Mouse (Mus musculus) heart, postnatal 36 days (tissue): ENCODE results near the gene Gpc6. TPM values are rescaled to one million over a fixed set of nuclear protein-coding genes. Genes with fewer than 3 reads are reported as not detected.

Experiments used
- DNase-seq, 2 experiments: peaks; one replicate each; pipeline ENCODE4 v3.0.0; 2021 to 2022
- intact Hi-C: fragments of 180-260 bp; cut with DNase I; formaldehyde crosslinking; loops from one replicate; pipeline ENCODE4 v1.15.1; 2025
- total RNA-seq, 2 experiments: library from RNA; stranded (reverse); gene quantifications; 2 replicates each; pipeline ENCODE4 v1.2.3; 2021

The Gpc6 gene
- total RNA-seq, 2 experiments from 2014 or later = 11.4 to 11.5 TPM

DNA sequence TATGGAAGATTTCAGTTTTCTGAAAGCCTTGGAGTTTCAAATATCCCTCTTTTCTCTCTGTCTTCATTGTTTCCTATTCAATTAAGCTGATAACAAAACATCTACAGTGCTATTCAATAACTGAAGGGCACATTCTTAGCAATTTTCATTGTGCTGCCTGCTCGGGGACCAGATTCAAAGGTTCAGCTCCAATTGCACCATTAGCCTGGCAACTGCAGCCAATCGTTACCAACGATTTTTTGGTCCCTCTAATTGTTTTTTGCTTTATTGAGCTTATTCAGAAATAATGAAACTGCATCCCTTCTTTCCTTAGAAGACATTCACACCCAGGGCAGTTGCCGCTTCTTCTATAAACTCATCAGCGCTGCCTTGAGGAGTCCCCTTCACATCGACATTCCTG is 128.2 kb downstream of the Gpc6 start:
- intact Hi-C loops = no loop called here
- DNase-seq = no peak

DNA sequence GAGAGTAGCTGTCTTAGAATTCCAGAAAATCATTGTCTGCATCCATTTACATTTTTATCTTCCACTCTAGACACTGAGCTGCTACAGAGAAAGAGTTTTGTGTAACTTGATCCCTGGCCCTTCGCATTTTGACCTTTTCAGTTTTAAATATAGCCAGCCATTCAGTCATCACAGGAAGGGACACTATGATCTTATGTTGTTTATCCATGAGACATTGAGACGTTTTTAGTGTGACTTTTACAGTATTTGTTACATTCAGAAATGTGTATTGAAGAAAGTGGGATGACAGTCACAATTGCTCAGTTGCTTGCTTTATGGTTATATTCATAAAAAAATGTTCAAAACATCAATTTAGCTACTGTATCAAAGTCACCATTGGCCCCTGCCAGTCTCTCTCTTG is 130.0 kb downstream of the Gpc6 start:
- DNase-seq = no peak

DNA sequence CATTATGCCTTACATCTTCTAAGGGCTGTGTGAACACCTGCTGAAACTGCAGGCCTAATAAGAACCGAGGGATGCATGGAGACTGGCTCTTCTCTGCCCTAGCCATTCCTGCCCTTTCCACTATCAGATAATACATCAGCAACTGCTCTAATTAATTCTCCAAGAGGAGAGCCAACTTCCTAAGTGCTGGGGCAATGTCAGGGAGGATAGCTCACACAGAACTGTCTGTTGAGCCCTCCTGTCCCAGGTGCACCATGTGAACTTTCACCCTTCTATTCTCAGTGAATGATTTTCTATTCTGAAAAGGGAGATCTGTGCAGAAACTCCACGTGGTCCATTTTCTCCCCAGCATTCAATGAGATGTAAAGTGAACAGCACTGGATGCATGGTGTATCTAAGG is 136.0 kb downstream of the Gpc6 start:
- intact Hi-C loops = no loop called here
- DNase-seq = no peak

More for the DNA sequence above, 130.0 kb downstream of the Gpc6 start:
- intact Hi-C loops = no loop called here

DNA sequence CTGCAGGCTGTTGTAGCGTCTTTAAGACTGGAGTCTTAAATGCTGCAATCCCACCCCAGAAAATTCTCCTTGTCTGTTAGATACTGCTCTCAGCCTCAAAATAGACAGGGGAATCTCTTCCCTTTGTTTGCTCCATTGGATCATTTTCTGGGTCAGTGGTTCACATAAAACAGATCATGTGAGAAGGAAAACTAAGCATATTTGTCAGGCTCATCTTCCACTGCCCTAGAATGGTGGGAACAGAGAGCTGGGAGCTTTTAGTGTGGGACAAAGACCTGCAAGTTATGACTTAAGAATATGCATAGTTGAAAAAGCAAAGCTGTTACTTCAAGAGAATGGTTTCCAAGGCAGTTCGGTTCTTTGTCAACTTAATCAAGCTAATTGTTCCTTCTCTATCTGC is 136.4 kb downstream of the Gpc6 start:
- intact Hi-C loops = no loop called here
- no peak for DNase-seq

DNA sequence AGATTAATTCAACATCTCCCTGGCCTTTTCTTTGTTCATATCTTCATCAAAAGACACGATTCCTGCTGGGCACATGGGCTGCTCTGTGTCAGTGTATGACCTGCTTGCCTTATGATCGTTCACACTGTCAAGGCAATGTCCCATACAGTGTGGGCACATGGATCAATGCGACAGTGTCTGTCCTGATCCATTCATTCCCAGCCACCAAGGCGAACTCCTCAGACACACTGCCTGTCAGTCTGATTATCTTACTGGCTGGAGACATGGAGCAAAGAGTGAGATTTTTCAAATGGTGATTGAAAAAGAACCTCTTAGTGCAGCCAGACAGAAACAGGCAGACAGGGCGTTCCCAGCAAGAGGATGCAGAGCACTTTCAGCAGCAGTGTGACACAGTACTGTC is 143.1 kb downstream of the Gpc6 start:
- no peak for DNase-seq
- intact Hi-C loops = no loop called here

DNA sequence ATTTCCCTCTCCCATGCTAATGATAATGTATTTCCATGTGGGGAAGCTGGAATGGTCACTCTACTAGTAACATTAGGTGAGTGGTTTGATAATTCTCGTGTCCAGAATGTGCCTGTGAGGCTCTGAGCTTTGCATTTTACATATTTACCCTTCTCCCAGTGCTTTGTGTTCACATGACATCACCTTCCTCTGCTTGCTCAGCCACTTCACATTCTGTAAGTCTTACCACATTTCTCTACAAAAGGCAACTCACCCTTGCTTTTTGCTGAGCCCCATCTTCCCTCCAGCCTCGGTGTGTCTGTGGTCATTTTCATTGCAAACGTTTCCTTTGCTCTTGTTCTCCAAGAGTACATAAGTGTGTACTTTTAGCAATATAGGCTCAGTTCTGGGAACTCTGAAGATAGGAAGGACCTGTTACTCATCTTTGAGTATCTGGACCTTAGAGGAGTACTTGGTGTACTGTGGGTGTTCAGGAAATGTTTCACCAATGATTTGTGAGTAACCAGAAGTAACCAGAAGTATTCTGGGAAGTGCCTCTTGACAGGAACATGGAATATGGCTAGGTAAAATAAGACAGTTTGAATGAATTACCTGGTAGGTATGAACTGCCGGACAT is 145.5 kb downstream of the Gpc6 start:
- no peak for DNase-seq
- intact Hi-C loops = no loop called here

DNA sequence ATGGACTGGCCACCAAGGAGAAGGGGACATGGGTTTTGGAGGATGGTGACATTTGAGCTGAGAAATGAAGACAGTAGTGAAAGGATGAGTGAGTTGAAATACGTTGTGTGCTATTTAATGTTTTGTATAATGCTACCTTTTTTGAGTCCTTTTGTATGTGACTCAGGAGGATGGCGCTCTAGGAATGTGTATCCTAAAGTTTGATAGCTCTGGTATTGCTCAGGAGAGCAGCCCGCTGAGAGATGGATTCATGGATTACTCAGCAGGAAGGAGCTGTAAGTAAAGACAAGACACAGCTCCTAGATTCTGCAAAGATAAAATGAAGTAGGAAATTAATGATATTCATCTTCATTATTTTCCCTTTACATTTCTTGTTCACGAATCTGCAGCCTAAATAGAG is 168.5 kb downstream of the Gpc6 start:
- no peak for DNase-seq
- intact Hi-C loops = no loop called here

DNA sequence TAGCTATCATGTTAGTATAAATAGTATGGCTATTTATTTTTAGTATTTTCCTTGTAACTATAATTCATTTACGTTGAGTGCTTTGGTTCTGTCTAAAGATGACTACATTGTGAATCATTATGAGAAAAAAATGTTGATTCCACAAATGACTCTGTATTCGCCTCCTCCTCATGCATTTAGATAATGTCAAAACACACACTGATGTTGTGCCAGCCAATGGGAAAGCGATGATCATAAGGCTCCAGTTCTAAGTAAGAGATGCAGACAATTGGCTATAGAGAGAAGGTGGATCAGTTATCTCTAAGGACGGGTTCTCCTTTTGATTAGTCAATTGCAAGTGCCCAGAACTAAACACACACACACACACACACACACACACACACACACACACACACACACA is 181.8 kb downstream of the Gpc6 start:
- intact Hi-C loops = no loop called here
- DNase-seq = no peak

DNA sequence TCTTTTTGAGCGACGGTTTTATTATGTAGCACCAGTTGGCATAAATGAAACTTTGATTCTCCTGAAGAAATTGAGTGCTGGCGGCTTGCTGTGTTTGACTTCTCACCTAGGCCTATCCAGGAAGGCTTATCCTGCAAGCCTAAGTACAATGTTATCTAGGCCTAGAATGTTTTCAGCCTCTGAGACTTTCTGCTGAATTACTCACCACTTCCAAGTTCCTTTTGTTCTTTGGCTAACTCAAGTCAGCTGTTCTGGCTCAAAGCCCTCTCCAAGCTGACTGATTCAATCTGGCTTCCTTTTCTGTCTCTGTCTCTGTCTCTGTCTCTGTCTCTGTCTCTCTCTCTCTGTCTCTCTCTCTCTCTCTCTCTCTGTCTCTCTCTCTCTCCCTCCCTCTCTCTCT is 188.0 kb downstream of the Gpc6 start:
- no peak for DNase-seq
- intact Hi-C loops = no loop called here

DNA sequence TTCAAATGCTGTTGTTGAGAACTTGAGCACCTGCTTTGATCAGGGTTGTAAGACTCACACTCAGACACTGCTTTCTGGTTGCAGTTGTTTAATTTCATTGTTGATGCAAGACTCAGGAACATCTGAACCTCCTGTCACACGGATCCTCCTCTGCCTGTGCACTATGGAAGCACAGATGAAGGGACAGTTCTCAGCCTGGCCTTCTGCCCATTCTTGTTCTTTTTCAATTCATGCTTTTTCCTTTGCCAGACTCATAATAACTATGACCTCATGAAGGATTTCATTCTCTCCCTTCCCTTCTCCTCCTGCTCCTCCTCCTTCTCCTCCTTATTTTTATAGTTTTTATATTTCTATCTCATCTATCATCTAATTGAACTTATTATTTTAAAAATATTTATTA is 196.9 kb downstream of the Gpc6 start:
- no peak for DNase-seq
- intact Hi-C loops = no loop called here

DNA sequence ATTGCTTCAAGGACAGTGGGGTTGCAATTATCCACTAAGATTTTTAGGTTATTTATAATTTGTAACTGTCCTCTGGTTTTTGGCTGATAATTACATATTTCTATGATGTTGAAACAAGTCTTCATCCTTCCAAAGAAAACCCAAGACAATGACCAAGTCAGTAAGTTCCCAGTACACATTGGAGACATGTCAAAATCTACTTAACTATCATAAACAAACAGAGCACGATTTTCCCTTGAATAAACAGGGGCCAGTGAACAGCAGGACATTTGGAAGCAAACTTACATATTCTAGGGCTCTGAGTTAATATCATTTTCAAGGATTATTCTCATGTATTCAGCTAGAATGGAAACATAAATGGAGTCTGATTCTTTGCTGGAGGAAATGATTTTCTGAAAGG is 205.2 kb downstream of the Gpc6 start:
- intact Hi-C loops = loop anchor here (5.0 kb wide), 1 partner anchor 203 kb away; the partner anchor contains the start of gene Gpc6
- DNase-seq = no peak

DNA sequence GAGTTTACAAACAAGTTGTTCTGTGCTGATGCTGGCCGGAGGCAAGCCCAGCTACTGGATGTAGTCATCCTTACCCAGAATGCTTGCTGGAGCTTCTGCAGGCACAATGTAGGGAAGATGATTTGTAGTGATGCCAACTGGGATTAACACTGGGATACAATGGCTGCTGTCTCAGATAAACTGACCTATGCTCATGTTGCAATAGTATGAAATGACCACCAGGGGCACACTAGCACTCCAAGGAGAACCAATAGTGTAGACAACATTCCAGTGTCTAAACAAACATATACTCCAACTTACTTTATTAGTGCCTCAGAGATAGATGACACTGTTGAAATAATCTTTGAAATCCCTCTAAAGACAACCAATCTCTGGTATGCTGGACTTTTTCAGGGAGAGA is 206.2 kb downstream of the Gpc6 start:
- DNase-seq = no peak
- intact Hi-C loops = loop anchor here (5.0 kb wide), 1 partner anchor 204 kb away; the partner anchor contains the start of gene Gpc6

DNA sequence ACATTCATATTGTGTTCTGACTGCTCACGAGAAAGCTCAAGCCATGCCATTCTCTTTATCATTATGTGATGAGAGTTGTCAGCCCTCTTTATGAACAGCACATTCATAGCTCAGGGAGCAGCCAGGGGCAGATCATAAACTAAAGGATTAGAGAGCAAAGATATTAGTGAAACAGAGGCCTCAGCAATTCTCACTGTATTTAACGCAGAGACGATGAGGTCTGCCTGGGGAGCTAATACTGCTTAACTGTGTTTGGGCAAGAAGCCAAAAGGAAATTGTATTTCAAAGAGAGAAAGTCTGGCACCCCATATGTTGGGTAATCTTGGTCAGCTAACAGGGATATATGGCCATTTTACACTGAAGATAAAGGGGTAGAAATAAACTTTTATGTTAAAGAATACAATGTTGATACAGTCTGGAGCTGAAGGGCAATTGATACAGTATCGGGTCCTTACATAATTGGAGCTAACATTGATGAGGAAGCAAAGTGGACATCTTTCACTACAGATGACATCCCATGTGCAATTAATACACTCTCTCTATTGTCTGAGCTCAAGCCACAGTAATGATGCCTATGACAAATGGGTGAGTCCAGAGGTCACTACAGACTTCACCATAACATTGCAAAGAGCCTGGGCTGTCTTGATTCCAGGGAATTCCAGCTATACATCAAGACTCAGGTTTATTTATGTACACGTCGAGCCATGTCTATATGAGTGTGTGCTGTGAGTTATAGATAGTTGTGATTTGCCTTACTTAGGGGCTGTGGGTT is 216.1 kb downstream of the Gpc6 start:
- intact Hi-C loops = no loop called here
- no peak for DNase-seq

DNA sequence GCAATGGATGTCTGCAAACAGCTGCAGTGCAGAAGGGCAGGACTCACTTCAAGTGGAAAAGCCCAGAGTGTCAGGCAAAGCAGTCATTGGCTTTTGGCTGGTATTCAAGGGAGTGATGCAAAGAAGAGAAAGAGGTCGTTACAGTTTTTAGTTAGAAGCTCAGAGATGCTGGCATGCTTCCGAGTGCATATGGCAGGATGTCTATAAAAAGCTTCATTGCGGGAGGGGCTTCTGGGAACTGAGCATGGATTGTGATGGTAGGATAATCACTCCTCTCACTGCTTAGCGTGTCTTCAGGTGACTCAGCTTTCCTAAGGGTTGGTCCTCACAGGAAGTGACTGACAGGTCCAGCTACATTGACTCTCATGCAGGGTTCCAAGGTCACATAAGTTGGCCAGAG is 221.0 kb downstream of the Gpc6 start:
- DNase-seq = no peak
- intact Hi-C loops = no loop called here

DNA sequence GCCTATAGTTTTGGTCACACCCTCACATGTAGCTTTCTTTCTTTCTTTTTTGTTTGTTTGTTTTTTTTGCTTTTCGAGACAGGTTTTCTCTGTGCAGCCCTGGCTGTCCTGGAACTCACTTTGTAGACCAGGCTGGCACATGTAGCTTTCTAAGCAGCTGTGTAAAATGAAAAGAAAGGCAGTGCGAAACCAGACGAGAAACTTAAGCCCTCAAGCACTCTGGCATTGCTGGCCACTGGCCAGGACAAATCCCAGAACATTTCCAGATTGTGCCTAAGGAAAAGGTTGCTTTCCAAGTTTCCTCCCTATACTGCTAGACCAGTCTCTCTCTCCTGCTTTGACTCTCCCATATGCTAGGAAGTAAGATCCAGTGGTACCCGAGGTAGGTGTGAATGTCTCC is 221.6 kb downstream of the Gpc6 start:
- intact Hi-C loops = no loop called here

DNA sequence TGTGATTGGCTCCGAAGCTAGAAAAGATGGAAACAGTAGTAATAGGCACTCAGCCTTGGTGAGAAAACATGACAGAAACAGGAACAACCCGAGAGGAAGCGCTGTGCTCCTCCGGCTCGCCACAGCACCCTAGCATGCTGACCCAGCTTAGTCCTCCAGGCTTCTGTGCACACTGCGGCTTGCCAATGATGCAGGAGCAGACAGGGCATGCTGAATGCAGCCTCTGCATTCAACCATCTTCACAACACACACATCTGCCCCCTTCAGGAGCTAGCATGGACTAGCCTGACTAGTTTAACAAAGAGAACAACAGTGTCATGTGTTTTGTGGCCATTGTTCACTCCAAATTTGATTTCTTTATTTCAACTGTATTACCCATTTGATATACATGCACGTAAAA is 226.5 kb downstream of the Gpc6 start:
- DNase-seq = no peak
- intact Hi-C loops = no loop called here

More for the DNA sequence above, 221.6 kb downstream of the Gpc6 start:
- no peak for DNase-seq

DNA sequence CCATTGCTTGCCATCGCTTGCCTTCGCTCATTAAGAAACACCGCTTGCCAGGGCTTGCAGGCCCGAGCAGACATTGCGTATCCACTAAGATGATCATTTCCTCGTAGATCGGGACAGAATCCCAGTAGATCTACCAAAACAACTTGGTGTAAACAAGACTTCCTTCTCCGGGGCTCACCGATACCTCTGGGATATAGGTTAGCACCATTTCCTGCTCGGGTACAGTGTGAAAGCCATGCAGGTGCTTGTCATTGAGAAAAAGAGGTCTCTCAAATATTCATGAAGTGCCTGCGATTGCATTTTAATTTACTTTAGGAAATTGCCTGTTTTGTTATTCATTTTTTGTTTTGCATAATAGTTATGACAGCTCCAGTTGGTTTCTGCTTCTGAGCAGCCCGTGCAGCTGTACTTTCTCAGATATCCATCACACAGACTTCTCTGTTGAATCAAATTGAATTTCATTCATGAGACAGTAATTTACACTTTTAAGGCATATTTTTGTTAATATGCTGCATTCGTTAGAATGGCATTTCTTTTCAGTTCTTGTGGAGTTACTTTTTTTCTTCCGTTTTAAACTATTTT is 230.9 kb downstream of the Gpc6 start:
- intact Hi-C loops = no loop called here
- DNase-seq = no peak

DNA sequence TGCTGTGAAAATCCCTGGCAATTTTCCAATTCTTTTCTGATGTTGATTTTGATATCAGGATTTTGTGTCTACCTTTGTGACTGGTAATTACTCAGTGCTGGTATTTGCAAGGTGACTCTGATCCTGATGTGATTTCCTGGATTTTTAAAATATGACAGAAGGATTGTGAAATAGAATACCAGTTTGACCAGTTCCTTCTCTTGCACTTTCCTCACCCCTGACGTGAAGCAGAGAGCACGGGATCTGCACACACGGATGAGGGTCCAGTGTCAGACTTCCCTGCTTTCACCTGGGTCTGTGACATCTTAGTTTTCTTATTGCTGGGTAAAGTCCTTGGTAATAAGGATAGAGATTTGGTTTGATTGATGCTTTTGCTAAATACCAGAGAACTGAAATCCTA is 232.3 kb downstream of the Gpc6 start:
- DNase-seq = no peak
- intact Hi-C loops = no loop called here

DNA sequence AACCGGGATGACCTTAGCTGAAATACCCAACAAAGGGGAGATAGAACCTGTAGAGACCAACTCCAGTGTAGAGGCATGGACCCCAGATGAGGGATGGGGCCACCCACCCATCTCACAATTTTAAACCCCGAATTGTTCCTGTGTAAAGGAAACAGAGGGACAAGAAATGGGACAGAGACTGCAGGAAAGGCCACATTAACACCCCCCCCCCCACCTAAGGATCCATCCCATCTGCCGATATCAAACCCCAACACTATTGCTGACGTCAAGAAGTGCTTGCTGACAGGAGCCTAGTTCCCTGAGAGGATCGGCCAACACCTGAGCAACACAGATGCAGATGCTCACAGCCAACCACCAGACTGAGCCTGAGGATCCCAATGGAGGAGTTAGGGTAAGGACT is 241.2 kb downstream of the Gpc6 start:
- no peak for DNase-seq

DNA sequence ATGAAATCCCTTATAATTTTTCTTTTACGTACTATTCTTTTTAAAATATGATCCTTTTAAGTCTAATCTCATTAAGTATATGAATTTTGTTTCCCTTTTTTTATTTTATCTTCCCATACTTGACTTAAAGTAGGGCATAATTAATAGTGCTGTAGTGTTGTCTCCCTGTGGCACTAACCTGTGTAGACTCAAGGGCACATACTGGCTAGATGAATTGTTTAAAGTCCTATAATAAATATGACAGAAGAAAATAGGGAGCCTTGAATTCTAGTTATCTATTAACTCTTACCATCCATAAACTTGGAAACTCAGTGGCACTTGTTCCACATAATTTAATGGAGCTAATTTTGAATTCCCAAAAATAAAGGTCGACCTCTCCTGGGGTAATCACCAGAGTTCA is 268.2 kb downstream of the Gpc6 start:
- intact Hi-C loops = no loop called here
- DNase-seq = no peak

More for the DNA sequence above, 241.2 kb downstream of the Gpc6 start:
- intact Hi-C loops = no loop called here

DNA sequence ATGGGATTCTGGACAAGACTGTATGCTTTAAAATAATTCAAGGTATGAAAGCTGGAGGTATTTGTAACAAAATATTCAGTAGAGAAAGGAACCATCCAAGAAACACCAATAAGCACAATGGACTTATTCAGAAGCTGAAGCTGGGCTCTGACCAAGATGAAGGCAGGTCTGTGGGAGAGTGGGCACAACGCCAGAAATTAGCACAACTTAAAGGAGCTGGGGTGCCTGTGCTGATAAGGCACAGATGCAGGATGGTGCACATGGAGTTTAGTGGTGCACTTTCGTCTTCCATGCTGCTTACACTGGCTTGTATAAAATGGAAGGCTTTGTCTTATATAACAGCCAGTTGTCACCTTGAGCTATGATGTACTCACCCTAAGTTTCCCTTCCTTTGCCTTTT is 276.9 kb downstream of the Gpc6 start:
- intact Hi-C loops = no loop called here

DNA sequence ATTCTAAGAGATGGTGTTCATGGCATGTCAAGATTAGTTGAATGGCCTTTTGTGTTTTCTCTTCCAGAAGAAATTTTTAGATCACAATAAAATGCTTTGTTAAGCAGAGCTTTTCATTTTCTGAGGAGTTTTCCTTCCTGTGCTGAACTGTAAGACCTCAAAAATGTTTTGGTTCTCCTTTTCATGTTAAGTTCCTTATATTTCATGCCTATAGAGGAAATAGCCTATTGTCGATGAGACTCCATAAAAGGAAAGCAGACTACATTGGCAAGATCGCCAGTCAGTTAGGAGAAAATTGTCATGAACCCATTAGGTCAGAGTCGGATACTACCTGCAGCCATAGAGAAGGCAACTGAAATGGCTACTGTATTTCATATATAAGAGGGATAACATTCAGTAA is 278.8 kb downstream of the Gpc6 start:
- intact Hi-C loops = no loop called here
- DNase-seq = no peak

More for the DNA sequence above, 276.9 kb downstream of the Gpc6 start:
- DNase-seq = no peak
